Mouse (Mus musculus) CH12.LX (cell line): Measurements from ENCODE around the gene Lancl2. TPM values are rescaled to one million over a fixed set of nuclear protein-coding genes. Genes with fewer than 3 reads are reported as not detected.

Source experiments
- DNase-seq: peaks from one replicate; pipeline ENCODE4 v3.0.0-alpha.2; 2013; ENCODE audit errors: extremely low read depth
- H3K27ac ChIP-seq: 2 replicates; pipeline ENCODE4 v1.5.1; 2012; ENCODE audit warnings: low read depth, mild to moderate bottlenecking, control low read depth, moderate library complexity; ENCODE audit not compliant: insufficient read depth
- H3K27me3 ChIP-seq: replicated peaks from 2 replicates; pipeline ENCODE3; 2012; ENCODE audit warnings: inconsistent platforms
- H3K36me3 ChIP-seq, 2 experiments: replicated peaks in 1 of 2; 2 replicates each; pipeline versions ENCODE3 to v1.6.1; 2012; ENCODE audit warnings: inconsistent platforms in 1 of 2, low read length in 1 of 2, mild to moderate bottlenecking in 1 of 2, mixed read lengths in 1 of 2, moderate library complexity in 1 of 2; ENCODE audit not compliant: control insufficient read depth in 1 of 2, insufficient read depth in 1 of 2
- H3K4me1 ChIP-seq, 2 experiments: 2 replicates each; pipeline ENCODE4 v1.6.1; 2012; ENCODE audit warnings: inconsistent platforms in 1 of 2, moderate library complexity in 1 of 2; ENCODE audit not compliant: insufficient read depth in 2 of 2, control insufficient read depth in 1 of 2
- H3K4me2 ChIP-seq: 2 replicates; pipeline ENCODE4 v1.6.1; 2012; ENCODE audit warnings: low read depth, mild to moderate bottlenecking, control low read depth; ENCODE audit not compliant: poor library complexity, insufficient read depth, severe bottlenecking
- H3K4me3 ChIP-seq, 3 experiments: fragments of 150-350 bp in 1 of 3; sonication (generic) in 1 of 3; replicated peaks in 1 of 3; 2 replicates each; pipeline versions ENCODE3 to v1.5.1; 2011 to 2012; ENCODE audit warnings: low read depth in 2 of 3, low read length in 2 of 3, mild to moderate bottlenecking in 2 of 3, moderate library complexity in 2 of 3, control low read depth in 1 of 3, improper control_type of control experiment in 1 of 3, inconsistent platforms in 1 of 3, mixed read lengths in 1 of 3; ENCODE audit not compliant: poor library complexity in 1 of 3
- H3K79me2 ChIP-seq: replicated peaks from 2 replicates; pipeline ENCODE4 v1.6.1; 2012; ENCODE audit warnings: mild to moderate bottlenecking, moderate library complexity; ENCODE audit not compliant: control insufficient read depth, poor library complexity, insufficient read depth, severe bottlenecking; ENCODE audit errors: extremely low read depth
- H3K9ac ChIP-seq: 2 replicates; pipeline ENCODE4 v1.6.1; 2012; ENCODE audit warnings: low read depth, mild to moderate bottlenecking, control low read depth, moderate library complexity; ENCODE audit not compliant: insufficient read depth
- H3K9me3 ChIP-seq: replicated peaks from 2 replicates; pipeline ENCODE3; 2012; ENCODE audit warnings: low read length, inconsistent platforms, mixed read lengths
- BHLHE40 ChIP-seq: IDR thresholded peaks from 2 replicates; pipeline ENCODE4 v1.6.1; 2011; ENCODE audit warnings: mild to moderate bottlenecking, low read depth, low read length, improper control_type of control experiment
- CTCF ChIP-seq, 2 experiments: IDR thresholded peaks in 1 of 2; conservative IDR thresholded peaks in 1 of 2; 2 replicates each; pipeline ENCODE4 v1.5.1; 2011 to 2012; ENCODE audit warnings: low read depth in 2 of 2, low read length in 2 of 2, improper control_type of control experiment in 1 of 2, inconsistent platforms in 1 of 2, mild to moderate bottlenecking in 1 of 2, moderate library complexity in 1 of 2
- E2F4 ChIP-seq: IDR thresholded peaks from 2 replicates; pipeline ENCODE4 v1.6.1; 2011; ENCODE audit warnings: low read depth, low read length, improper control_type of control experiment; ENCODE audit not compliant: insufficient replicate concordance
- JUN ChIP-seq: IDR thresholded peaks from 2 replicates; pipeline ENCODE4 v1.6.1; 2011; ENCODE audit warnings: low read depth, mild to moderate bottlenecking, low read length, improper control_type of control experiment, moderate library complexity; ENCODE audit not compliant: insufficient read depth
- JUND ChIP-seq: conservative IDR thresholded peaks from 2 replicates; pipeline ENCODE4 v1.6.1; 2011; ENCODE audit warnings: low read depth, low read length, improper control_type of control experiment
- MAX ChIP-seq: IDR thresholded peaks from 2 replicates; pipeline ENCODE4 v1.6.1; 2011; ENCODE audit warnings: low read length, improper control_type of control experiment
- MYC ChIP-seq: IDR thresholded peaks from 2 replicates; pipeline ENCODE4 v1.6.1; 2011; ENCODE audit warnings: low read depth, mild to moderate bottlenecking, improper control_type of control experiment, low read length
- POLR2AphosphoS2 ChIP-seq: IDR thresholded peaks from 2 replicates; pipeline ENCODE4 v1.6.1; 2011; ENCODE audit warnings: low read depth, low read length, improper control_type of control experiment
- UBTF ChIP-seq: IDR thresholded peaks from 2 replicates; pipeline ENCODE4 v1.6.1; 2012; ENCODE audit warnings: low read depth, mild to moderate bottlenecking, inconsistent platforms, low read length, improper control_type of control experiment, moderate library complexity
- ZKSCAN1 ChIP-seq: IDR thresholded peaks from 2 replicates; pipeline ENCODE4 v1.6.1; 2012; ENCODE audit warnings: low read depth, inconsistent platforms, low read length, improper control_type of control experiment, borderline replicate concordance
- ZNF384 ChIP-seq: IDR thresholded peaks from 2 replicates; pipeline ENCODE4 v1.6.1; 2012; ENCODE audit warnings: low read depth, low read length, improper control_type of control experiment, inconsistent platforms
- dilution Hi-C: fragments of 300-500 bp; cut with MboI; formaldehyde crosslinking; loops from 2 replicates; pipeline ENCODE4 v1.14.3; 2020; ENCODE audit warnings: low sequenced_read_pairs; ENCODE audit not compliant: extremely low pct_unique_long_range_greater_than_20kb, extremely low pct_ligation_motif_present
- in situ Hi-C: fragments of 300-500 bp; cut with MboI; formaldehyde crosslinking; loops from 3 replicates; pipeline ENCODE4 v1.14.3; 2019; ENCODE audit warnings: low sequenced_read_pairs, low pct_ligation_motif_present, low pct_unique_long_range_greater_than_20kb, mixed read lengths
- polyA plus RNA-seq: library from polyadenylated mRNA; unstranded; fragments of >175 nt; gene quantifications from 2 replicates; pipeline ENCODE4 v1.2.1, GENCODE M21; 2012; ENCODE audit warnings: low read depth; ENCODE audit not compliant: insufficient read length
- total RNA-seq, 2 experiments: library from RNA; depleted of rRNA; stranded (reverse); fragments of 300-350 nt in 1 of 2; fragments of >200 nt in 1 of 2; gene quantifications; 2 replicates each; pipeline ENCODE4 v1.2.3; 2012 to 2014

The Lancl2 gene
- total and polyA plus RNA-seq, 3 experiments: 13.8 to 25.0 (median 17.7) TPM

DNA sequence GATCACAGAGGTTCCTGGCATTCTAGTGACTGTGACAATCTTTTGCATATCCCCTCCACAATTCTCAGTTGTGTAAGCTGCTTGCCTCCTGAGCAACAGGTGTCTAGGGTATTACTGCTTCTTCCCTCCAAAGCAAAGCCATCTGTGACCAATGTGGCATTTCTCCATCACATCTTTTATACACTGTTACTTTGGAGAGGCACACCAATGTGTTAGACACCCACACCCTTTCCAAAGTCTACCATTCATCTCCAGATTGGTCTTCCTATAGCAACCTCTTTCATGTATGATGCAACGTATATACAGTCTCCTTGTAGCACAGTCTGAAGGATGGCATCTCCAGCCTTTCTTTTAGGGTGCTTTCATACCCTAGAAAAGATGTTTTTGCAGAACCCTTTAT, 80.3 kb downstream of the Lancl2 start:
- Histone ChIP-seq H3K79me2 (no peaks in the 10 kb centered on the region), H3K27me3 (no peaks in the 10 kb centered on the region), H3K9me3 (no peaks in the 10 kb centered on the region), H3K4me1 (no peaks in the 10 kb centered on the region), H3K27ac (no peak overlapping the region), H3K4me3 (no peak overlapping the region), H3K9ac (no peak overlapping the region), H3K36me3 (no peaks in the 10 kb centered on the region), H3K4me2 (no peak overlapping the region)
- dilution Hi-C loops (no loop called here), in situ Hi-C loops (no loop called here)
- TF ChIP-seq ZNF384: no peak
- no peak for TF ChIP-seq CTCF (conservative IDR thresholded peaks at IDR 0.05 in 1 of 2, IDR thresholded peaks at IDR 0.05 in 1 of 2; ENCODE audit: low read depth in 2 of 2, low read length in 2 of 2)
- TF ChIP-seq ZKSCAN1: no peak
- no peak for TF ChIP-seq UBTF
- TF ChIP-seq POLR2AphosphoS2: no peak
- no peak for TF ChIP-seq JUN
- no peak for TF ChIP-seq BHLHE40
- no peak for TF ChIP-seq MAX
- no peak for DNase-seq

GRCm38 (mm10) chr6:57784251-57784650, 81.9 kb downstream of the Lancl2 start:
- no peak for DNase-seq
- Histone ChIP-seq H3K36me3 (no peaks in the 10 kb centered on the region), H3K27me3 (no peaks in the 10 kb centered on the region), H3K4me3 (no peak overlapping the region), H3K9me3 (no peaks in the 10 kb centered on the region), H3K9ac (no peak overlapping the region), H3K4me2 (no peak overlapping the region), H3K79me2 (no peaks in the 10 kb centered on the region), H3K27ac (no peak overlapping the region), H3K4me1 (no peaks in the 10 kb centered on the region)
- in situ Hi-C loops: no loop called here
- dilution Hi-C loops: no loop called here
- TF ChIP-seq ZKSCAN1: no peak
- TF ChIP-seq JUN: no peak
- TF ChIP-seq MYC: no peak
- no peak for TF ChIP-seq JUND
- TF ChIP-seq BHLHE40: no peak
- no peak for TF ChIP-seq E2F4

- dilution Hi-C loops: no loop called here
- Histone ChIP-seq H3K9ac (no peak overlapping the region), H3K27ac (no peak overlapping the region), H3K9me3 (no peaks in the 10 kb centered on the region), H3K4me2 (no peak overlapping the region), H3K4me3 (no peak overlapping the region), H3K36me3 (no peaks in the 10 kb centered on the region), H3K4me1 (no peaks in the 10 kb centered on the region), H3K27me3 (no peaks in the 10 kb centered on the region), H3K79me2 (no peaks in the 10 kb centered on the region)
- TF ChIP-seq MAX: no peak
- no peak for DNase-seq
- in situ Hi-C loops: no loop called here
Measured at GRCm38 (mm10) chr6:57787376-57787775, 85.0 kb downstream of the Lancl2 start.

Other genes starting within 250 kb of the Lancl2 start
- gene Ppm1k, start 167.1 kb upstream of the Lancl2 start, total RNA-seq (2012; rRNA removed): 9.8 and 10.5 TPM in 2 replicates
- 15.1 and 27.1 TPM in 2 replicates for gene Ppm1k, start 167.1 kb upstream of the Lancl2 start, total RNA-seq (2014; rRNA removed)
- 11.0 and 17.1 TPM in 2 replicates for gene Ppm1k, start 167.1 kb upstream of the Lancl2 start, polyA plus RNA-seq
- 9.0 and 9.9 TPM in 2 replicates for gene Herc6, start 121.5 kb upstream of the Lancl2 start, total RNA-seq (2012; rRNA removed)
- 18.9 and 20.6 TPM in 2 replicates for gene Herc6, start 121.5 kb upstream of the Lancl2 start, total RNA-seq (2014; rRNA removed)
- 12.8 and 14.4 TPM in 2 replicates for gene Herc6, start 121.5 kb upstream of the Lancl2 start, polyA plus RNA-seq
- gene Pyurf, start 10.5 kb upstream of the Lancl2 start, total RNA-seq (2012; rRNA removed): 6.4 and 6.8 TPM in 2 replicates
- gene Pyurf, start 10.5 kb upstream of the Lancl2 start, total RNA-seq (2014; rRNA removed): 12.4 and 13.4 TPM in 2 replicates
- 5.7 and 6.8 TPM in 2 replicates for gene Pyurf, start 10.5 kb upstream of the Lancl2 start, polyA plus RNA-seq
- not detected in 2 replicates for gene Vopp1, start 122.6 kb downstream of the Lancl2 start, total RNA-seq (2012; rRNA removed)
- not detected in 2 replicates for gene Vopp1, start 122.6 kb downstream of the Lancl2 start, total RNA-seq (2014; rRNA removed)
- gene Vopp1, start 122.6 kb downstream of the Lancl2 start, polyA plus RNA-seq: 0.10 TPM in 1 of 2 replicates, not detected in the other
- gene Vmn1r21, start 147.8 kb downstream of the Lancl2 start, total RNA-seq (2012; rRNA removed): not detected in 2 replicates
- not detected in 2 replicates for gene Vmn1r21, start 147.8 kb downstream of the Lancl2 start, total RNA-seq (2014; rRNA removed)
- gene Vmn1r21, start 147.8 kb downstream of the Lancl2 start, polyA plus RNA-seq: not detected in 2 replicates
- not detected in 2 replicates for gene Vmn1r22, start 205.5 kb downstream of the Lancl2 start, total RNA-seq (2012; rRNA removed)
- gene Vmn1r22, start 205.5 kb downstream of the Lancl2 start, total RNA-seq (2014; rRNA removed): not detected in 2 replicates
- not detected in 2 replicates for gene Vmn1r22, start 205.5 kb downstream of the Lancl2 start, polyA plus RNA-seq
- gene Vmn1r23, start 224.3 kb downstream of the Lancl2 start, total RNA-seq (2012; rRNA removed): not detected in 2 replicates
- gene Vmn1r23, start 224.3 kb downstream of the Lancl2 start, total RNA-seq (2014; rRNA removed): not detected in 2 replicates
- not detected in 2 replicates for gene Vmn1r23, start 224.3 kb downstream of the Lancl2 start, polyA plus RNA-seq